Mouse (Mus musculus): ENCODE measurements around the gene Bclaf1.

DNA sequence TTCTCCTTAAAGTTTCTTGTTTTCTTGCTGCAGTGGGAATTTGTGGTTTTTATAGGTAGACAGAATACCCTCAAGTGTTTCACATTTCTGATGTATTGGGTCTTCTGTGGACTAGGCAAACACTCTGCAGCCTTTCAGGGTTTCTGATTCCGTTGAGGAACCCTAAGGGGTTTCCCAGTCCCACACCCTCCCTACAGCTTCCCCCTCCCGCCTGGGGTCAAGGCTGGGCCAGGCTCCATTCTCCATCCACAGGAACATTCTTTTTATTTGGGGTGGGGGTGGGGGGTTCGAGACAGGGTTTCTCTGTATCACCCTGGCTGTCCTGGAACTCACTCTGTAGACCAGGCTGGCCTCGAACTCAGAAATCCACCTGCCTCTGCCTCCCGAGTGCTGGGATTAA is 13.2 kb upstream of the Bclaf1 start:
- TF ChIP-seq POLR2A (IDR thresholded peaks at IDR 0.05; ENCODE audit: insufficient read length, low read depth) (no peak), MYOD1 (IDR thresholded peaks at IDR 0.05; ENCODE audit: control insufficient read depth in 1 of 3, insufficient read length in 2 of 3, low read depth in 2 of 3) (no peak), TCF12 (IDR thresholded peaks at IDR 0.05; ENCODE audit: insufficient read depth, poor library complexity, severe bottlenecking) (no peak), MAX (IDR thresholded peaks at IDR 0.05; ENCODE audit: low read depth) (no peak), E2F4 (IDR thresholded peaks at IDR 0.05; ENCODE audit: insufficient read depth) (no peak), CEBPB (IDR thresholded peaks at IDR 0.05; ENCODE audit: insufficient read depth, poor library complexity, severe bottlenecking) (no peak), MYOG (IDR thresholded peaks at IDR 0.05; ENCODE audit: control insufficient read depth in 1 of 3, insufficient read depth in 1 of 3, insufficient read length in 2 of 3, low read depth in 2 of 3) (no peak), USF1 (IDR thresholded peaks at IDR 0.05; ENCODE audit: low read depth) (no peak)

All from myocyte (in vitro differentiated cells).